Mouse (Mus musculus) liver, postnatal 0 days (tissue): ENCODE measurements around the gene Trmt10a.

Experiments used
- CTCF ChIP-seq: sonication (generic); IDR thresholded peaks from 2 replicates; pipeline ENCODE4 v1.5.1; 2016; ENCODE audit warnings: antibody characterized with exemption, low read depth
- EP300 ChIP-seq: IDR thresholded peaks from 2 replicates; pipeline ENCODE4 v1.6.1; 2016; ENCODE audit warnings: antibody characterized with exemption, low read depth, mild to moderate bottlenecking

GRCm38 (mm10) chr3:138142733-138143314 is 424 bp upstream of the Trmt10a start:
- TF ChIP-seq CTCF (no peak), EP300 (no peak)
